Mouse (Mus musculus) stomach, embryonic 16.5 days (tissue): ENCODE measurements around the gene Commd8. TPM values are rescaled to one million over a fixed set of nuclear protein-coding genes. Genes with fewer than 3 reads are reported as not detected.
"Not testable (repeated sequence)": the region's sequence is repeated elsewhere in the genome, so short reads cannot be mapped to it uniquely, and the experiment has no call there.

Experiments used
- ATAC-seq: fragments of 200-750 bp; cut with Nextera tagmentation; 2 replicates; pipeline ENCODE4 v1.8.0; 2017; ENCODE audit warnings: moderate number of reproducible peaks, moderate TSS enrichment; ENCODE audit not compliant: insufficient read depth, low FRiP score
- H3K27ac ChIP-seq: fragments of 300-500 bp; sonication (generic); 2 replicates; pipeline ENCODE4 v1.5.1; 2014; ENCODE audit warnings: low read length
- H3K27me3 ChIP-seq: fragments of 300-500 bp; sonication (generic); 2 replicates; pipeline ENCODE4 v1.6.1; 2014; ENCODE audit warnings: low read length, control low read depth, mixed read lengths; ENCODE audit not compliant: control insufficient read depth, insufficient read depth
- H3K36me3 ChIP-seq: fragments of 300-500 bp; sonication (generic); 2 replicates; pipeline ENCODE4 v1.6.1; 2014; ENCODE audit warnings: low read length; ENCODE audit not compliant: control insufficient read depth, insufficient read depth
- H3K4me1 ChIP-seq: fragments of 300-500 bp; sonication (generic); 2 replicates; pipeline ENCODE4 v1.6.1; 2014; ENCODE audit warnings: low read length, control low read depth, mixed read lengths; ENCODE audit not compliant: control insufficient read depth, insufficient read depth
- H3K4me2 ChIP-seq: fragments of 300-500 bp; sonication (generic); 2 replicates; pipeline ENCODE4 v1.6.1; 2014; ENCODE audit warnings: low read depth, low read length, mixed read lengths
- H3K4me3 ChIP-seq: fragments of 300-500 bp; sonication (generic); replicated peaks from 2 replicates; pipeline ENCODE4 v1.5.1; 2014; ENCODE audit warnings: mild to moderate bottlenecking, low read length
- H3K9ac ChIP-seq: fragments of 300-500 bp; sonication (generic); 2 replicates; pipeline ENCODE4 v1.6.1; 2014; ENCODE audit warnings: low read length
- H3K9me3 ChIP-seq: fragments of 300-500 bp; sonication (generic); replicated peaks from 2 replicates; pipeline ENCODE4 v1.6.1; 2016; ENCODE audit warnings: low read length, control low read depth; ENCODE audit not compliant: control insufficient read depth
- WGBS: fragments of 180-500 bp; shearing (Covaris S2); extraction: QIAGEN DNeasy Blood & Tissue Kit; methylation state at CpG from one replicate; pipeline ENCODE4 v1.1.7; 2014; 5-methylcytosine and 5-hydroxymethylcytosine counted together
- polyA plus RNA-seq: library from polyadenylated mRNA; unstranded; fragments of >200 nt; fragmentation: Nextera tagmentation; extraction: Ambion mirVana; gene quantifications from 2 replicates; pipeline ENCODE4 v1.2.1, GENCODE M21; 2015

The Commd8 gene
- polyA plus RNA-seq, 1 experiment from 2014 or later, result 136 TPM

GRCm38 (mm10) chr5:72159537-72159936 lies 8.5 kb downstream of the Commd8 start:
- H3K9me3 ChIP-seq, result no peaks in the 10 kb centered on the region
- no peak for ATAC-seq
- no peak overlapping the region for H3K27ac ChIP-seq
- peaks cover 26% of the 10 kb centered on the region; the same call in 1 of the 2 replicates for H3K36me3 ChIP-seq
- H3K9ac ChIP-seq, result no peak overlapping the region
- no peak overlapping the region for H3K4me2 ChIP-seq
- 0 out of 2 replicates have a peak, but pooled peaks cover 4% of the 10 kb centered on the region for H3K4me1 ChIP-seq
- WGBS, result 68% methylated on average over 6 of the region's 6 CpGs
- H3K4me3 ChIP-seq, result no peak overlapping the region
- no peaks in the 10 kb centered on the region for H3K27me3 ChIP-seq

- no peak for ATAC-seq
- 89% methylated on average over 12 of the region's 12 CpGs for WGBS
Observed at GRCm38 (mm10) chr5:72158667-72159066, 9.3 kb downstream of the Commd8 start.

GRCm38 (mm10) chr5:72156598-72156997 lies 11.4 kb downstream of the Commd8 start:
- H3K4me1 ChIP-seq, result no peaks in the 10 kb centered on the region
- H3K4me3 ChIP-seq, result no peak overlapping the region
- H3K9me3 ChIP-seq, result no peaks in the 10 kb centered on the region
- no peak for ATAC-seq
- no peak overlapping the region for H3K9ac ChIP-seq
- 68% methylated on average over 5 of the region's 5 CpGs for WGBS
- no peak overlapping the region for H3K4me2 ChIP-seq
- H3K27ac ChIP-seq, result no peak overlapping the region
- H3K27me3 ChIP-seq, result no peaks in the 10 kb centered on the region
- H3K36me3 ChIP-seq, result peaks cover 24% of the 10 kb centered on the region; the same call in 1 of the 2 replicates

More at GRCm38 (mm10) chr5:72158667-72159066, 9.3 kb downstream of the Commd8 start:
- Histone ChIP-seq H3K4me3 (no peak overlapping the region), H3K4me1 (no peaks in the 10 kb centered on the region), H3K27ac (no peak overlapping the region), H3K9me3 (no peaks in the 10 kb centered on the region), H3K27me3 (no peaks in the 10 kb centered on the region), H3K36me3 (peaks cover 26% of the 10 kb centered on the region; the same call in 1 of the 2 replicates), H3K4me2 (no peak overlapping the region), H3K9ac (no peak overlapping the region)

GRCm38 (mm10) chr5:72155686-72156085 lies 12.3 kb downstream of the Commd8 start:
- peaks cover 21% of the 10 kb centered on the region; the same call in 1 of the 2 replicates for H3K36me3 ChIP-seq
- not testable (repeated sequence) for H3K9me3 ChIP-seq, H3K4me3 ChIP-seq, H3K4me2 ChIP-seq, H3K27me3 ChIP-seq, H3K27ac ChIP-seq, H3K4me1 ChIP-seq, H3K9ac ChIP-seq, ATAC-seq
- 78% methylated on average over 3 of the region's 3 CpGs for WGBS

GRCm38 (mm10) chr5:72150870-72151269 lies 17.1 kb downstream of the Commd8 start:
- H3K4me2 ChIP-seq, result no peak overlapping the region
- peaks cover 6% of the 10 kb centered on the region; the same call in 1 of the 2 replicates for H3K36me3 ChIP-seq
- H3K4me3 ChIP-seq, result no peak overlapping the region
- H3K27ac ChIP-seq, result no peak overlapping the region
- H3K4me1 ChIP-seq, result no peaks in the 10 kb centered on the region
- ATAC-seq, result peak; percentile 83; the same call in 1 of the 2 replicates
- H3K27me3 ChIP-seq, result no peaks in the 10 kb centered on the region
- H3K9ac ChIP-seq, result no peak overlapping the region
- H3K9me3 ChIP-seq, result no peaks in the 10 kb centered on the region
- WGBS, result 88% methylated on average over 5 of the region's 5 CpGs

- no peaks in the 10 kb centered on the region for H3K27me3 ChIP-seq
- H3K36me3 ChIP-seq, result no peaks in the 10 kb centered on the region
- H3K4me1 ChIP-seq, result no peaks in the 10 kb centered on the region
- H3K9ac ChIP-seq, result no peak overlapping the region
- H3K4me3 ChIP-seq, result no peak overlapping the region
- H3K9me3 ChIP-seq, result no peaks in the 10 kb centered on the region
- no peak for ATAC-seq
- no peak overlapping the region for H3K4me2 ChIP-seq
- 60% methylated on average over 5 of the region's 5 CpGs for WGBS
- no peak overlapping the region for H3K27ac ChIP-seq
Observed at GRCm38 (mm10) chr5:72148679-72149078, 19.3 kb downstream of the Commd8 start.

GRCm38 (mm10) chr5:72139619-72140018 lies 28.4 kb downstream of the Commd8 start:
- no peaks in the 10 kb centered on the region for H3K9me3 ChIP-seq
- 84% methylated on average over 1 of the region's 1 CpGs for WGBS

GRCm38 (mm10) chr5:72138256-72138655 lies 29.7 kb downstream of the Commd8 start:
- 88% methylated on average over 7 of the region's 7 CpGs for WGBS
- H3K36me3 ChIP-seq, result no peaks in the 10 kb centered on the region
- H3K4me1 ChIP-seq, result no peaks in the 10 kb centered on the region
- H3K9ac ChIP-seq, result no peak overlapping the region
- H3K27me3 ChIP-seq, result no peaks in the 10 kb centered on the region
- no peaks in the 10 kb centered on the region for H3K9me3 ChIP-seq
- H3K27ac ChIP-seq, result no peak overlapping the region
- no peak overlapping the region for H3K4me3 ChIP-seq
- no peak for ATAC-seq
- H3K4me2 ChIP-seq, result no peak overlapping the region

More at GRCm38 (mm10) chr5:72139619-72140018, 28.4 kb downstream of the Commd8 start:
- Histone ChIP-seq H3K27ac (no peak overlapping the region), H3K9ac (no peak overlapping the region), H3K4me2 (no peak overlapping the region), H3K27me3 (no peaks in the 10 kb centered on the region), H3K36me3 (no peaks in the 10 kb centered on the region), H3K4me1 (no peaks in the 10 kb centered on the region), H3K4me3 (no peak overlapping the region)
- ATAC-seq, result no peak

- H3K4me3 ChIP-seq, result no peak overlapping the region
- H3K4me1 ChIP-seq, result no peaks in the 10 kb centered on the region
- H3K27ac ChIP-seq, result no peak overlapping the region
- no peak overlapping the region for H3K9ac ChIP-seq
- WGBS, result 53% methylated on average over 2 of the region's 2 CpGs
- no peaks in the 10 kb centered on the region for H3K27me3 ChIP-seq
- no peak for ATAC-seq
- H3K4me2 ChIP-seq, result no peak overlapping the region
- no peaks in the 10 kb centered on the region for H3K36me3 ChIP-seq
- H3K9me3 ChIP-seq, result no peaks in the 10 kb centered on the region
Observed at GRCm38 (mm10) chr5:72133906-72134305, 34.1 kb downstream of the Commd8 start.
